Mouse (Mus musculus) lung, postnatal 14 days (tissue): ENCODE measurements around the gene Sez6l.

ENCODE experiments used
- DNase-seq: peaks from one replicate; pipeline ENCODE4 v3.0.0; 2021

Sez6l gene

DNA sequence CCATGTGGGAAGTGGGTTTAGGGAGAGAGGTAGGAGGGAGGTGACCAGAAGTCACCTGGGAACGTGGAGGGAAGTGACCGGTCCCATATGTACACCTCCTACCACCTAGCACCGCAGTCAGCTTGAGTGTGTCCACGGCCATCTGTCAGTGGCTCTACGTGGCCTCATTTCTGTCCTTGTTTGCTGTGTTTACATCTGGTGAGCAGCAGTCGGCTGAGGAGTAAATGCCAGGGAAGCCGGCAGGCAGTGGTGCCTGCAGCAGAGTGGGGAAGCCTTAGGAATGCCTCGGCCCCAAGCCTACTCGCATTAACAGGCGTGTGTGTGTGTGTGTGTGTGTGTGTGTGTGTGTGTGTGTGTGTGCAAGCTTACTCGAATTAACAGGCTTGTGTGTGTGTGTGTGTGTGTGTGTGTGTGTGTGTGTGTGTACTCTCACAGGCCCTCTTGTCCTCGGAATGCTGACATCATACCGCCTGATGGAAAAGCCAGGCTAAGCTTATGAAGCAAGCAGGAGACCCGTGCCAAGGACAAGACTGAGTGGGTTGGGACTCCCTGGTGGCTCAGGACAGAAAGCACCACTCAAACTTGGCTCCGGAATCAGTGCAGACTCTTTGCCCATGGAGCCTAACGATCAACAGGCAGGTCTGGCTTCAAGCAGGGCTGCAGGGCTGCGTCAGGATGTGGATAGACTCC, 194.2 kb downstream of the Sez6l start:
- peak; percentile 54 for DNase-seq

DNA sequence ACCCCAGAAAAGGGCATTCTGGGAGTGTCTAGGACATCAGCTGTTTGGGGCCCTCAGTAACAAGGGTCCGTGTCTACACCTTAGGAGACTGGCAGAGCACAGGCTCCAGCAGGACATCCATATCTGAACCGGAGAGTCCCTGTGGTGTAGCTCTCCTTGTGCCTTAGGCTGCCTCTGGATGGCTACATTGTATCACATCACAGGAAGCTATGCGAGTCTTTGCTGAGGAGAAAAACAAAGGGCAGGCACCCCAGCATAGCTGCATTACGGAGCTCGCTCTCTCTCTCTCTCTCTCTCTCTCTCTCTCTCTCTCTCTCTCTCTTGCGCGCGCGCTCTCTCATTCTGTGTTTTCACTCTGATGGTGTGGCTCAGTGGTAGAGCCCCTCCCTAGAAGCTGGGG, 194.9 kb downstream of the Sez6l start:
- no peak for DNase-seq

DNA sequence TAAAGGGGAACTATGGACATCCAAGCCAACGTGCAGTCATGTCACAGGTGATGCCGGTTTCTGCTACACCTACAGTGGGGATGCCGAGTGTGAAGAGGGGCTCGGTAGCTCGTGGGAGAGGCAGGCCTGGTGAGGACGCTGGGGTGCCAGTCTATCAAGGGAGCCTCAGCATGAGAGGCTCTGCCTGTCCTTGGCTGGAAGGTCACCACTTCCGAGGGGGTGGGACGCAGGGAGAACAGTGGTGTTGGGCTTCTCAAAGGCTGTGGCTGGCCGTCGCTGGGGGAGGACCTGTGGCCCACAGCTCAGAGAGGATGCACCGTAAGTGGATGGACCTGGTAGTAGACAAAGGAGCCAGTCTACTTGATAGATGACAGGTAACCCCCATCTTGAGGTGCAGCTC, 195.8 kb downstream of the Sez6l start:
- DNase-seq, result no peak

DNA sequence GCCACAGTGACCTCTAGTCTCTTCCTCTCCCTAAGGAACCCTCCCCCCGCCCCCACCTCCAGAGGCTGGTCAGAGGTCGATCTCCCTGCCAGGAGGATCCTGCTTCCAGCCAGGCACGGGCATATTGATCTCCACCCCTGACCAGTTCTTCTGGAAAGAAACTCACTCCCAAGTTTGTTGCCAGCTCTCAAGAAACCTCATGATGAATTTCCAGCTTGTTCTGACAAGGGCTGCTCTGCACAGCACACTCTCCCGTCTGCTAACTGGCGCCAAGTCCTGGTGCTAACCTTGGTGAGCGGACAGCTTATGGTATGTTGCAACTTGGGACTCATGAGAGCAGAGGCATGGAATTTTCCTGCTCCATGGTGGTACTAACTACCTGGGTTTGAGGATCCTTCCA, 198.3 kb downstream of the Sez6l start:
- no peak for DNase-seq

DNA sequence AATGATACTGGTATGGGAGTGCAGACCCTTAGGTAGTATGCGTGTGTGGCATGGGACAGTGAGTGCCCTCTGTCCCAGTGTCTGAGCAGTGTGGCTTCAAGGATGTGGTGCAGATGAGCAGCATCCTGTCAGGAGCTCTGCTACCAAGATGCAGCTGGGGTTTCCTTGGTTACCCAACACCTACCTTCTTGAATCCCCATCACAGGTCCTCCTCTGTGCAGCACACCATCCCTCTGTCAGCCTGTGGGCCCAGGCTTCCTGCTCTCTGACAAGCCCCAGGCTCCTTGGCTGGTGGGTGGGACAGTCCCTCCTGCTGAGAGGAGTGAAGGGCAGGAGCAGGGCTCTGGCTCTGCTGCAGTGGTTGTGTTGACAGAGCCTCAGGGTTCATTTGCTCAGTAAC, 199.6 kb downstream of the Sez6l start:
- DNase-seq, result no peak

DNA sequence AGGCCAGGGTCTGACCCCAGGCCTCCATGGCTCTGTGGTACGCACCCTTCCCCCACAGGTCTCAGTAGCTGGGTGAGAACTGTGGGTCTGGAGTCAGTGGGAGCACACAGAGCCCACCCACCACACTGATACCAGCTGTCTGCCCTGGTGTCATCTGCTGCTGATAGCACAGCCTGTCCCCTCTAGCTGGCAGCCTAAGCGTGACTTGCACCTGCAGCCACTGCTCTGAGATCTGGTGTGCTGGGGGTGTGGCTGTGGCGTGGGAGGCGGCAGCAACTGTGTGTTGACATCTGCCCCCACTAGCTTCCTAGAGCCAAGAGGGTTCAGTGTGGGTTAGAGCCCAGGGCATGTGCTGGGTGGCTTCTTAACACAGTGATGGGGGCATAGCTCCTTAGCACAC, 200.9 kb downstream of the Sez6l start:
- no peak for DNase-seq

DNA sequence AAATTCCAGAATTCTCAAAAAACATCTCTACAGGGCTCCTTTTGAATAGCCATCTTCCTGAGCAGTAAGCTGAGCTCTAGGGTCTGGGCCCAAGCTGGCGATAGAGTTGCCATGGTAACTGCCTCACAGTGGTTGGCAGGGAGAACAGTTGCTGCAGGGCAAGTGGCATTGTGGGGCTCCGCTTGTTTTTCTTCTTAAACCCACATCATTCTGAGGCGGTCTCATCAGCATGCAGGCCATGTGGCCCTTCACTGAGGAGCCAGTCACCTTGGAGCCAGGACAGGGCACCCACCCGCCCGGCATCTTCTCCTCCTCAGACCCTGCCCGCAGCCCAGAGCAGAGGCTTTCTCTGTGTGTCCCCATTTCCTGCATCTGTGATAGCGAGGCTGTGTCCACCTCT, 205.1 kb downstream of the Sez6l start:
- DNase-seq, result no peak

DNA sequence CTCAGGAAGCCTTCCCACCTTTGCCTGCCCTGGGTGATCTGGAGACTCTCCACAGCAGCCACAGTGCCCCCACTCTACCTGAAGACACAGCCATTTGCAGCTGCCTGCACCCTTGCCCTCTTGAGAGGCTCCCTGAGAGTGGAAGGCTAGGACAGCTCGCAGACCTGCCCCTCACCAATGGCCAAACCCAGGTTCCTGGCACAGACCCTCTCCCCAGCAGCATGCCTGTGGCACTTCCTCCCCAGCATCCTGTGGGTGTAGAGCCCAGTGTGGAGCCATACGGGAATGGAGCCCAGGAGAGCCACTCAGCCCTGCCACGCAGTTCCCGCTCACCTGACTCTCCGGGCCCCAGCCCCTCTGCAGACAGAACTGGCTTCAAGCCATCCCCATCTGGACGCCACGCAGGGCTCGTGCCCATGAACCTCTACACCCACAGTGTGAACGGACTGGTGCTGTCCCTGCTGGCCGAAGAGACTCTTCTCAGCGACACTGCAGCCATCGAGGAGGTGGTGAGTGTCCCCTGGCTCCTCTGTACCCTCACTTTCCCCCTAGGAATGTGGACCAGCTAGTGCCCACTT, 206.7 kb downstream of the Sez6l start:
- no peak for DNase-seq

DNA sequence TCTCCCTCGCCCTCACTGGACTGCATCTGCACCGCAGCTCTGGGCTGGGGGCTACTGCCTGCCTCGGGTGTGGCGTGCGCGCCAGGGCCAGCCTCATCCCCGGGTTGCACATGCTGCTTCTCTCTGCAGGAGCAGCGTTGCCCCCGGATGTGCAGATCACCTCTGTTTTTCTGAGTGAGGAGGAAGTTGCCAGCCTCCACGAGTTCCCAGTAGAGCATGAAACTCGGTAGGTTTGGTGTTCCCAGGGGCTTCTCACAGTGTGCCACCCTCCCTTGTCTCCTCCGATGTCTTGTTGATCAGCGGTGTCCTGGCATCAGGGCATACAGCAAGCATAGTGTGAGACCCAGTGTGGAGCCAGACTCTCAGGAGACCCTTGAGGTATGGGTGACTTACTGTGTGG, 207.7 kb downstream of the Sez6l start:
- no peak for DNase-seq
